In the genomic region with DNA sequence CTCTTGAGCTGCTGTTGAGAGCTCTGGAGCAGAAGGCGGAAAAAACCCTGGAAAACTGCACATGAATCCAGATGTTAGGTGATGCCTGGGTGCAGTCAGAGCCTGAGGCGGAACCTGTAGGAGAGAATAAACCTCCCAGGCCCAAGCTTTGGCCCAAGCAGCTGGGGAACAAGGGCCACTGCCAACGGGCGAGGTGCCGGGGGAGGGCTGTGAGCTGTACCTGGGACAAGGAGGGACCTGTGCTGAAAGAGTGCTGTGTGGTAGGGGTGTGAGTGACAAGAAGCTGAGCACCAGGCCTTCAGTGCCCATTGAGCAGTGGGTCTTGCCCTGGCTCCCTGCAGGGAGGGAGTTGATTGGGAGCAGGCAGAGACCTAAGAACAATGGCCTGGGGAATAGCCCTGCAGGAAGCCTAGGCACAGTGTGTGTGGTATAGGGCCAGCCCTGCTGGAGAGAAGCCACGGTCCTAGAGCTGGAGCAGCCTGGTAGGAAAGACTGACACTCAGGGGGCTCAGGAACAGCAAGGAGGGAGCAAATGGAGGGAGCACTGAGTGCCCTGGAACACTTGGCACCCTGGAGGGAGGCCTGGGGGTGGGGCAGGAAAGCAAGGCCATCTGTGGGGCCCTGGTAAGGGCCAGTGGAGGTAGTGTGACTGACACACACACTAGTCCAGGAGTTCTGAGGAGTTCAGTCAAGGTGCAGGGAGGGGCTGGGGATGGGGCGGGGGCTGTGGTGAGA, we compare ENCODE assay signal across 9 mouse cellular contexts. TPM values are rescaled to one million over a fixed set of nuclear protein-coding genes. Genes with fewer than 3 reads are reported as not detected.
DNase-seq lines count a peak whose midpoint lies in the region; ATAC-seq lines count a peak whose summit lies in the region.
"Had no signal": no experiment of that assay in that cellular context is flagged by ENCODE, and none has a peak within 500 bp of the region (broad histone marks: within the 10 kb centered on the region; RNA-seq: fewer than 3 reads in every experiment).

No protein-coding gene starts in this region.

- H3K27ac ChIP-seq in neural tube, embryonic 11.5 days (ENCODE audit: low read depth, low read length) = peak overlapping the region; percentile 15; the same call in 1 of the 2 replicates
- no peak overlapping the region for H3K27ac ChIP-seq in liver, embryonic 13.5 days

- no peak overlapping the region for H3K4me2 ChIP-seq in neural tube, embryonic 11.5 days (ENCODE audit: low read depth)
- no peak overlapping the region for H3K4me2 ChIP-seq in liver, embryonic 13.5 days

- H3K36me3 ChIP-seq in neural tube, embryonic 11.5 days (ENCODE audit: control insufficient read depth, insufficient read depth, low read length) = no peaks in the 10 kb centered on the region
- H3K36me3 ChIP-seq in liver, embryonic 13.5 days = peaks cover 7% of the 10 kb centered on the region; the same call in 1 of the 2 replicates

- no peak for ATAC-seq in neural tube, embryonic 11.5 days (ENCODE audit: insufficient read depth, low FRiP score, low TSS enrichment)
- peak; percentile 45; the same call in 1 of the 2 replicates for ATAC-seq in liver, embryonic 13.5 days (ENCODE audit: low read depth)

- no peaks in the 10 kb centered on the region for H3K27me3 ChIP-seq in neural tube, embryonic 11.5 days (ENCODE audit: control insufficient read depth, insufficient read depth, low read length)
- no peaks in the 10 kb centered on the region for H3K27me3 ChIP-seq in liver, embryonic 13.5 days

- peak; percentile 55 to 72 for DNase-seq in adrenal gland, adult (ENCODE audit: inconsistent age in 2 of 2, low spot score in 1 of 2)
- no peak for DNase-seq in adrenal gland, postnatal 4 days (ENCODE audit: low spot score in 2 of 2)
- DNase-seq in neural tube, embryonic 11.5 days (ENCODE audit: low spot score) = peak; percentile 14
- no peak for DNase-seq in neural tube, embryonic 10.5 days (ENCODE audit: extremely low spot score, low spot score)
- no peak for DNase-seq in liver, embryonic 13.5 days
- DNase-seq in left cerebral cortex, postnatal 14 days (ENCODE audit: low spot score in 2 of 2) = no peak
- no peak for DNase-seq in layer of hippocampus, postnatal 25 days (ENCODE audit: extremely low spot score in 1 of 2, low spot score in 1 of 2)
- no peak for DNase-seq in left cerebral cortex, adult 8-10 months (ENCODE audit: low spot score in 2 of 2)
- DNase-seq: right cerebral cortex, postnatal 4 days had no signal

- WGBS in neural tube, embryonic 11.5 days = 26% methylated on average over 7 of the region's 7 CpGs
- 65% methylated on average over 7 of the region's 7 CpGs for WGBS in liver, embryonic 13.5 days (ENCODE audit: insufficient replicate concordance)

- H3K4me1 ChIP-seq in neural tube, embryonic 11.5 days (ENCODE audit: control insufficient read depth, insufficient read depth, low read length) = peaks cover 26% of the 10 kb centered on the region
- H3K4me1 ChIP-seq in liver, embryonic 13.5 days (replicated peaks) = peaks cover 58% of the 10 kb centered on the region

- no peak overlapping the region for H3K4me3 ChIP-seq in neural tube, embryonic 11.5 days (ENCODE audit: low read depth, low read length)
- no peak overlapping the region for H3K4me3 ChIP-seq in liver, embryonic 13.5 days (replicated peaks)

- no peaks in the 10 kb centered on the region for H3K9me3 ChIP-seq in neural tube, embryonic 11.5 days (ENCODE audit: control insufficient read depth, low read length)
- no peaks in the 10 kb centered on the region for H3K9me3 ChIP-seq in liver, embryonic 13.5 days (replicated peaks)

- intact Hi-C loops in left cerebral cortex, postnatal 14 days (cut with DNase I) = no loop called here

- H3K9ac ChIP-seq in neural tube, embryonic 11.5 days (ENCODE audit: low read length) = peak overlapping the region; percentile 41; the same call in 1 of the 2 replicates
- peak overlapping the region; percentile 37; the same call in 1 of the 2 replicates for H3K9ac ChIP-seq in liver, embryonic 13.5 days

RNA-seq across cellular contexts. Expression of a gene that starts 17.3 kb away (rescaled TPM):
- 10 to 100 TPM; 14.0 to 15.7 TPM for total RNA-seq in adrenal gland, postnatal 4 days (2021)
- polyA plus RNA-seq in neural tube, embryonic 11.5 days (2014; fragmentation: Nextera tagmentation; extraction: Ambion mirVana) = 60.6 and 61.4 TPM in 2 replicates
- 14.5 and 18.1 TPM in 2 replicates for polyA plus RNA-seq in liver, embryonic 13.5 days (2015; fragmentation: Nextera tagmentation; extraction: Ambion mirVana)
- 10 to 100 TPM; 27.4 to 38.5 TPM for total RNA-seq in left cerebral cortex, postnatal 14 days (2021)
- total RNA-seq in layer of hippocampus, postnatal 25 days (2021) = 10 to 100 TPM; 39.4 to 41.7 TPM
- total RNA-seq in left cerebral cortex, adult 8-10 months (2022) = 10 to 100 TPM; 26.1 to 35.5 (median 27.9) TPM

RNA-seq across cellular contexts. Expression of a gene that starts 22.2 kb away (rescaled TPM):
- total RNA-seq in adrenal gland, postnatal 4 days (2021) = under 1 TPM in 1 of 2 experiments, not detected in 1; 0.76 TPM
- polyA plus RNA-seq in neural tube, embryonic 11.5 days (2014; fragmentation: Nextera tagmentation; extraction: Ambion mirVana) = not detected in 2 replicates
- 0.88 and 1.1 TPM in 2 replicates for polyA plus RNA-seq in liver, embryonic 13.5 days (2015; fragmentation: Nextera tagmentation; extraction: Ambion mirVana)
- under 1 TPM in 1 of 2 experiments, not detected in 1; 0.29 TPM for total RNA-seq in left cerebral cortex, postnatal 14 days (2021)
- total RNA-seq in layer of hippocampus, postnatal 25 days (2021) = not detected
- total RNA-seq in left cerebral cortex, adult 8-10 months (2022) = under 1 TPM in 1 of 4 experiments, not detected in 3; 0.53 TPM

RNA-seq across cellular contexts. Expression of a gene that starts 59.4 kb away (rescaled TPM):
- 10 to 100 TPM; 56.2 to 59.0 TPM for total RNA-seq in adrenal gland, postnatal 4 days (2021)
- 37.3 and 38.1 TPM in 2 replicates for polyA plus RNA-seq in neural tube, embryonic 11.5 days (2014; fragmentation: Nextera tagmentation; extraction: Ambion mirVana)
- 32.2 and 37.5 TPM in 2 replicates for polyA plus RNA-seq in liver, embryonic 13.5 days (2015; fragmentation: Nextera tagmentation; extraction: Ambion mirVana)
- 100 to 1,000 TPM; 114 to 130 TPM for total RNA-seq in left cerebral cortex, postnatal 14 days (2021)
- 10 to 100 TPM; 66.6 to 75.5 TPM for total RNA-seq in layer of hippocampus, postnatal 25 days (2021)
- total RNA-seq in left cerebral cortex, adult 8-10 months (2022) = 10 to 100 TPM; 57.0 to 73.5 (median 61.5) TPM

Comparison
In these comparisons a context has a peak if more than half of its experiments do, and no peak if none do; other contexts are left out.
1. DNase-seq: peak in adrenal gland, adult (2 of 2) and neural tube, embryonic 11.5 days (single experiment); none in adrenal gland, postnatal 4 days (0 of 2), neural tube, embryonic 10.5 days (single experiment), liver, embryonic 13.5 days (single experiment), left cerebral cortex, postnatal 14 days (0 of 2), layer of hippocampus, postnatal 25 days (0 of 2) and left cerebral cortex, adult 8-10 months (0 of 2).